Mouse (Mus musculus) heart, embryonic 15.5 days (tissue): ENCODE data around the gene Pmf1. TPM values are rescaled to one million over a fixed set of nuclear protein-coding genes. Genes with fewer than 3 reads are reported as not detected.

Source experiments
- ATAC-seq: fragments of 200-750 bp; cut with Nextera tagmentation; replicated peaks from 2 replicates; pipeline ENCODE4 v1.8.0; 2017; ENCODE audit warnings: low read depth, moderate TSS enrichment; ENCODE audit not compliant: insufficient number of reproducible peaks, insufficient read depth, low FRiP score
- H3K27ac ChIP-seq: fragments of 300-500 bp; sonication (generic); 2 replicates; pipeline ENCODE4 v1.5.1; 2015; ENCODE audit warnings: mild to moderate bottlenecking, inconsistent platforms
- H3K27me3 ChIP-seq: fragments of 300-500 bp; sonication (generic); 2 replicates; pipeline ENCODE4 v1.6.1; 2015; ENCODE audit warnings: inconsistent platforms
- H3K36me3 ChIP-seq: fragments of 300-500 bp; sonication (generic); 2 replicates; pipeline ENCODE4 v1.6.1; 2015; ENCODE audit warnings: mild to moderate bottlenecking, inconsistent platforms
- H3K4me1 ChIP-seq: fragments of 300-500 bp; sonication (generic); replicated peaks from 2 replicates; pipeline ENCODE4 v1.6.1; 2015; ENCODE audit warnings: inconsistent platforms
- H3K4me2 ChIP-seq: fragments of 300-500 bp; sonication (generic); 2 replicates; pipeline ENCODE4 v1.6.1; 2015; ENCODE audit warnings: inconsistent platforms, mild to moderate bottlenecking, moderate library complexity
- H3K4me3 ChIP-seq: fragments of 300-500 bp; sonication (generic); 2 replicates; pipeline ENCODE4 v1.5.1; 2015; ENCODE audit warnings: mild to moderate bottlenecking, inconsistent platforms
- H3K9ac ChIP-seq: fragments of 300-500 bp; sonication (generic); 2 replicates; pipeline ENCODE4 v1.6.1; 2015; ENCODE audit warnings: mild to moderate bottlenecking, inconsistent platforms
- H3K9me3 ChIP-seq: fragments of 300-500 bp; sonication (generic); replicated peaks from 2 replicates; pipeline ENCODE4 v1.6.1; 2016; ENCODE audit warnings: inconsistent platforms
- WGBS: fragments of 180-500 bp; shearing (Covaris S2); methylation state at CpG from one replicate; pipeline ENCODE4 v1.1.7; 2015; ENCODE audit warnings: mixed read lengths; 5-methylcytosine and 5-hydroxymethylcytosine counted together
- polyA plus RNA-seq: library from polyadenylated mRNA; unstranded; fragments of >200 nt; fragmentation: Nextera tagmentation; extraction: Ambion mirVana; gene quantifications from 2 replicates; pipeline ENCODE4 v1.2.1, GENCODE M21; 2015

The Pmf1 gene
- polyA plus RNA-seq, 1 experiment from 2014 or later = 83.6 TPM

- no peaks in the 10 kb centered on the region for H3K9me3 ChIP-seq
- H3K9ac ChIP-seq = no peak overlapping the region
- peaks cover 22% of the 10 kb centered on the region for H3K4me1 ChIP-seq
- H3K4me3 ChIP-seq = no peak overlapping the region
- H3K27ac ChIP-seq = no peak overlapping the region
- H3K27me3 ChIP-seq = peaks cover 27% of the 10 kb centered on the region
- 69% methylated on average over 12 of the region's 12 CpGs for WGBS
- H3K36me3 ChIP-seq = no peaks in the 10 kb centered on the region
- ATAC-seq = no peak
- H3K4me2 ChIP-seq = no peak overlapping the region
Measured at GRCm38 (mm10) chr3:88450379-88451131, 40.4 kb upstream of the Pmf1 start.

GRCm38 (mm10) chr3:88449395-88450023 lies 39.4 kb upstream of the Pmf1 start:
- Histone ChIP-seq H3K9me3 (no peaks in the 10 kb centered on the region), H3K9ac (no peak overlapping the region), H3K27me3 (peaks cover 27% of the 10 kb centered on the region), H3K27ac (no peak overlapping the region), H3K4me1 (peaks cover 16% of the 10 kb centered on the region), H3K4me3 (peak overlapping the region; percentile 20), H3K36me3 (no peaks in the 10 kb centered on the region), H3K4me2 (peak overlapping the region; percentile 50)
- ATAC-seq = no peak
- 14% methylated on average over 21 of the region's 21 CpGs for WGBS

- Histone ChIP-seq H3K9ac (no peak overlapping the region), H3K4me1 (peaks cover 16% of the 10 kb centered on the region; the same call in 1 of the 2 replicates), H3K36me3 (no peaks in the 10 kb centered on the region), H3K9me3 (no peaks in the 10 kb centered on the region), H3K27ac (no peak overlapping the region), H3K4me3 (no peak overlapping the region), H3K27me3 (peaks cover 22% of the 10 kb centered on the region), H3K4me2 (no peak overlapping the region)
- WGBS = 85% methylated on average over 8 of the region's 8 CpGs
- ATAC-seq = no peak
Measured at GRCm38 (mm10) chr3:88448443-88448842, 38.3 kb upstream of the Pmf1 start.

- WGBS = 58% methylated on average over 8 of the region's 8 CpGs
- H3K9ac ChIP-seq = no peak overlapping the region
- H3K27me3 ChIP-seq = peaks cover 16% of the 10 kb centered on the region
- no peak overlapping the region for H3K27ac ChIP-seq
- no peaks in the 10 kb centered on the region for H3K9me3 ChIP-seq
- H3K4me1 ChIP-seq = peaks cover 14% of the 10 kb centered on the region; the same call in 1 of the 2 replicates
- H3K36me3 ChIP-seq = no peaks in the 10 kb centered on the region
- H3K4me3 ChIP-seq = no peak overlapping the region
- no peak overlapping the region for H3K4me2 ChIP-seq
- ATAC-seq = no peak
Measured at GRCm38 (mm10) chr3:88447676-88448183, 37.6 kb upstream of the Pmf1 start.

GRCm38 (mm10) chr3:88446471-88447123 lies 36.5 kb upstream of the Pmf1 start:
- 0 out of 2 replicates have a peak overlapping the region, but pooled peaks have one; percentile 2 for H3K4me2 ChIP-seq
- no peak overlapping the region for H3K4me3 ChIP-seq
- no peaks in the 10 kb centered on the region for H3K9me3 ChIP-seq
- H3K4me1 ChIP-seq = peaks cover 14% of the 10 kb centered on the region; the same call in 1 of the 2 replicates
- no peak overlapping the region for H3K27ac ChIP-seq
- peaks cover 8% of the 10 kb centered on the region for H3K27me3 ChIP-seq
- 47% methylated on average over 8 of the region's 8 CpGs for WGBS
- ATAC-seq = no peak
- no peak overlapping the region for H3K9ac ChIP-seq
- H3K36me3 ChIP-seq = no peaks in the 10 kb centered on the region

- 69% methylated on average over 7 of the region's 7 CpGs for WGBS
- peaks cover 3% of the 10 kb centered on the region; the same call in 1 of the 2 replicates for H3K27me3 ChIP-seq
- peaks cover 22% of the 10 kb centered on the region for H3K4me1 ChIP-seq
- H3K27ac ChIP-seq = no peak overlapping the region
- H3K4me2 ChIP-seq = no peak overlapping the region
- H3K9me3 ChIP-seq = no peaks in the 10 kb centered on the region
- H3K36me3 ChIP-seq = no peaks in the 10 kb centered on the region
- no peak overlapping the region for H3K9ac ChIP-seq
- H3K4me3 ChIP-seq = no peak overlapping the region
- ATAC-seq = no peak
Measured at GRCm38 (mm10) chr3:88442888-88443287, 32.8 kb upstream of the Pmf1 start.

GRCm38 (mm10) chr3:88442488-88442887 lies 32.4 kb upstream of the Pmf1 start:
- no peak overlapping the region for H3K27ac ChIP-seq
- no peak overlapping the region for H3K4me3 ChIP-seq
- no peaks in the 10 kb centered on the region for H3K36me3 ChIP-seq
- ATAC-seq = no peak
- H3K9me3 ChIP-seq = no peaks in the 10 kb centered on the region
- no peak overlapping the region for H3K9ac ChIP-seq
- H3K4me2 ChIP-seq = no peak overlapping the region
- 62% methylated on average over 12 of the region's 12 CpGs for WGBS
- H3K27me3 ChIP-seq = peaks cover 3% of the 10 kb centered on the region; the same call in 1 of the 2 replicates
- H3K4me1 ChIP-seq = peaks cover 26% of the 10 kb centered on the region

- WGBS = 18% methylated on average over 27 of the region's 27 CpGs
- Histone ChIP-seq H3K9me3 (no peaks in the 10 kb centered on the region), H3K36me3 (no peaks in the 10 kb centered on the region), H3K27ac (no peak overlapping the region), H3K27me3 (peaks cover 3% of the 10 kb centered on the region; the same call in 1 of the 2 replicates), H3K4me2 (peak overlapping the region; percentile 60), H3K4me1 (peaks cover 30% of the 10 kb centered on the region), H3K9ac (peak overlapping the region; percentile 28), H3K4me3 (peak overlapping the region; percentile 32)
- ATAC-seq = no peak
Measured at GRCm38 (mm10) chr3:88440500-88441381, 30.6 kb upstream of the Pmf1 start.

- Histone ChIP-seq H3K4me1 (peaks cover 30% of the 10 kb centered on the region), H3K27ac (no peak overlapping the region), H3K27me3 (peaks cover 3% of the 10 kb centered on the region; the same call in 1 of the 2 replicates), H3K36me3 (no peaks in the 10 kb centered on the region), H3K4me3 (no peak overlapping the region), H3K4me2 (no peak overlapping the region), H3K9me3 (no peaks in the 10 kb centered on the region), H3K9ac (no peak overlapping the region)
- no peak for ATAC-seq
- 73% methylated on average over 4 of the region's 4 CpGs for WGBS
Measured at GRCm38 (mm10) chr3:88439582-88439981, 29.5 kb upstream of the Pmf1 start.

GRCm38 (mm10) chr3:88437454-88437853 lies 27.3 kb upstream of the Pmf1 start:
- Histone ChIP-seq H3K4me3 (peak overlapping the region; percentile 48), H3K4me1 (peaks cover 30% of the 10 kb centered on the region), H3K9ac (0 out of 2 replicates have a peak overlapping the region, but pooled peaks have one; percentile 14), H3K27me3 (peaks cover 3% of the 10 kb centered on the region; the same call in 1 of the 2 replicates), H3K27ac (peak overlapping the region; percentile 58; the same call in 1 of the 2 replicates), H3K9me3 (no peaks in the 10 kb centered on the region), H3K4me2 (peak overlapping the region; percentile 82), H3K36me3 (no peaks in the 10 kb centered on the region)
- 64% methylated on average over 10 of the region's 10 CpGs for WGBS
- no peak for ATAC-seq
